ENCODE assay signal across 20 mouse cellular contexts in genomic region chr4:126868699-126869098, GRCm38 (mm10).
"Had no signal": no experiment of that assay in that cellular context is flagged by ENCODE, and none has a peak within 500 bp of the region (broad histone marks: within the 10 kb centered on the region; RNA-seq: fewer than 3 reads in every experiment).

No protein-coding gene starts in this region.

- H3K9me3 ChIP-seq: limb, embryonic 10.5 days; limb, embryonic 13.5 days; liver, embryonic 12.5 days; liver, embryonic 15.5 days; lung, embryonic 15.5 days; midbrain, embryonic 12.5 days; midbrain, embryonic 15.5 days; neural tube, embryonic 13.5 days had no signal

- H3K4me3 ChIP-seq: limb, embryonic 10.5 days; limb, embryonic 13.5 days; liver, embryonic 12.5 days; liver, embryonic 15.5 days; lung, embryonic 15.5 days; midbrain, embryonic 12.5 days; midbrain, embryonic 15.5 days; neural tube, embryonic 13.5 days had no signal

- H3K4me1 ChIP-seq: limb, embryonic 10.5 days; limb, embryonic 13.5 days; liver, embryonic 12.5 days; liver, embryonic 15.5 days; lung, embryonic 15.5 days; midbrain, embryonic 12.5 days; midbrain, embryonic 15.5 days; neural tube, embryonic 13.5 days had no signal

- DNase-seq: kidney, adult 18-20 months; kidney, adult 9 months; kidney, postnatal 14 days; kidney, postnatal 4 days; layer of hippocampus, adult 9-11 months; liver; lung, adult 18-20 months; right cerebral cortex, adult 18-20 months; thymus, adult 2 months; thymus, postnatal 14 days; thymus, postnatal 4 days had no signal

- H3K27ac ChIP-seq: limb, embryonic 10.5 days; limb, embryonic 13.5 days; liver, embryonic 12.5 days; liver, embryonic 15.5 days; lung, embryonic 15.5 days; macrophage; midbrain, embryonic 12.5 days; midbrain, embryonic 15.5 days; neural tube, embryonic 13.5 days had no signal

- H3K9ac ChIP-seq: limb, embryonic 13.5 days; liver, embryonic 12.5 days; liver, embryonic 15.5 days; lung, embryonic 15.5 days; midbrain, embryonic 12.5 days; midbrain, embryonic 15.5 days; neural tube, embryonic 13.5 days had no signal

- H3K27me3 ChIP-seq: limb, embryonic 13.5 days; liver, embryonic 12.5 days; liver, embryonic 15.5 days; lung, embryonic 15.5 days; midbrain, embryonic 12.5 days; midbrain, embryonic 15.5 days; neural tube, embryonic 13.5 days had no signal
